Mouse (Mus musculus) bone marrow macrophage, adult 2 months (primary cell): ENCODE results near the gene Retnlg. TPM values are rescaled to one million over a fixed set of nuclear protein-coding genes. Genes with fewer than 3 reads are reported as not detected.

Experiments
- H3K27ac ChIP-seq: 2 replicates; pipeline ENCODE4 v1.5.1; 2012; ENCODE audit warnings: low read depth, low read length; ENCODE audit not compliant: insufficient read depth
- H3K4me1 ChIP-seq: 2 replicates; pipeline ENCODE4 v1.6.1; 2012; ENCODE audit warnings: low read length; ENCODE audit not compliant: control insufficient read depth, insufficient read depth
- H3K4me3 ChIP-seq: 2 replicates; pipeline ENCODE4 v1.5.1; 2012; ENCODE audit warnings: mild to moderate bottlenecking, low read length, moderate library complexity; ENCODE audit not compliant: insufficient read depth
- CTCF ChIP-seq: IDR thresholded peaks from 2 replicates; pipeline ENCODE4 v1.5.1; 2012; ENCODE audit warnings: low read depth, mild to moderate bottlenecking, low read length, moderate library complexity
- POLR2A ChIP-seq: IDR thresholded peaks from 2 replicates; pipeline ENCODE4 v1.6.1; 2012; ENCODE audit warnings: mild to moderate bottlenecking, low read depth, low read length, borderline replicate concordance
- polyA plus RNA-seq: library from polyadenylated mRNA; stranded (reverse); fragments of >200 nt; gene quantifications from 2 replicates; pipeline ENCODE4 v1.2.4, GENCODE M21; 2012; ENCODE audit not compliant: missing spikeins, insufficient read depth, insufficient read length

The Retnlg gene
- polyA plus RNA-seq, 1 experiment: not detected

DNA sequence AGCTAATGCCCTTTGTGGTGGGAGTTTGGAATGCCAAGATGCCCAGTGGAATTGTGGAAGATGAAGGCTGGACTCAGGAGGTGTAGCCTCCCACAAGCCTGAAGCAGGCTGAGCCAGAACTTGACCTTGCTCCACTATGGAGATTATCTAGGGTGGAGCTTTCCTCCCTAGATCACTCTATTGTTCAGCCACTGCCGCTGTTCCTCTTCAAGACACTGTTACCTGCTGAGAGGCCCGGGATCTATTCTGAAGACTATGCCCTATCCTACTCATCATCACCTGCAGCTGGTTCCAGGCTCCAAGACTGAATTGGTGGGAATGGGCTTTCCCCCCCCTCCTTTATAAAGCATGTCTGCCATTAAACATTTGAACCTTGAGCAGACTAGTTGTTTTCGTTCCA is 2.8 kb upstream of the Retnlg start:
- Histone ChIP-seq H3K27ac (no peak overlapping the region), H3K4me3 (no peak overlapping the region), H3K4me1 (no peaks in the 10 kb centered on the region)
- TF ChIP-seq CTCF (no peak), POLR2A (no peak)

DNA sequence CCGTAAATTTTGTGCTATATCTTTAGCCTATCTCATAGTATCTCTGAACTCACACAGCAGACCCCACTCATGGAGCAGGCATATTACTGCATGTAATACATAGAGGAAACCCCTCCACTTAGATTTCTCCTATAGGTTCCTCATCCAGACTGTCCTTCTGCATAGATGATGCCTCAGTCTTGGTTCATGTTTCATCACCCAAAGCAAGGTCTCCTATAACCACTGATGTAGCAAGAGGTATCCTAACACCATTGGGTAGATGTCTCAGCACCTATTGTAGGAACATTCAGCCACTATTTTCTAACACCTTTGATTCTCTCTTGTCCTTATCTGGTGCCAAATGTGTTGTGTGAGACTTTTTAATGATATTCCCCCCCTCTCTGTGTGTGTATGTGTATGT is 667 bp upstream of the Retnlg start:
- Histone ChIP-seq H3K4me1 (no peaks in the 10 kb centered on the region), H3K4me3 (no peak overlapping the region), H3K27ac (no peak overlapping the region)
- TF ChIP-seq CTCF (no peak), POLR2A (no peak)

- no peaks in the 10 kb centered on the region for H3K4me1 ChIP-seq
- TF ChIP-seq CTCF (no peak), POLR2A (no peak)
Measured at GRCm38 (mm10) chr16:48890733-48891132, 18.3 kb downstream of the Retnlg start.

DNA sequence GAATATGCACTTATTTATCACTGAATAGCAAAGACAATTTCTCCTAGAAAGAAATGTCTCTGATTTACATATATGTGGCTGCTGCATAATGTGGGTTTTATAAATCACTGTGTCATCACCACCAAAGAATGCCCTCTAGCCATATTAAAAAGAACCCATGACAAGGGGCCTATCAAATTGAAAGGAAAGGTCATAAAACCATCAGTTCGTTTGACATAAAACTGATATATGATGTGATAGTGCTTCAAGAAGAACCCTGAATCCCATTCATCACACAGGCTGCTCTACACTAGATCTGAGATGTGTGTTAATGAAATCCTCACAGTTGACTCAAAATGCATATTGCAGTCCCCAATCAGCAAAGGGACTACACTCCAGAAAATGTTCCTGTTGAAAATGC is 27.4 kb downstream of the Retnlg start:
- no peak overlapping the region for H3K27ac ChIP-seq
- no peak for TF ChIP-seq CTCF
- TF ChIP-seq POLR2A: no peak
- no peak overlapping the region for H3K4me3 ChIP-seq
- H3K4me1 ChIP-seq: no peaks in the 10 kb centered on the region

More at GRCm38 (mm10) chr16:48890733-48891132, 18.3 kb downstream of the Retnlg start:
- Histone ChIP-seq H3K27ac (no peak overlapping the region), H3K4me3 (no peak overlapping the region)

DNA sequence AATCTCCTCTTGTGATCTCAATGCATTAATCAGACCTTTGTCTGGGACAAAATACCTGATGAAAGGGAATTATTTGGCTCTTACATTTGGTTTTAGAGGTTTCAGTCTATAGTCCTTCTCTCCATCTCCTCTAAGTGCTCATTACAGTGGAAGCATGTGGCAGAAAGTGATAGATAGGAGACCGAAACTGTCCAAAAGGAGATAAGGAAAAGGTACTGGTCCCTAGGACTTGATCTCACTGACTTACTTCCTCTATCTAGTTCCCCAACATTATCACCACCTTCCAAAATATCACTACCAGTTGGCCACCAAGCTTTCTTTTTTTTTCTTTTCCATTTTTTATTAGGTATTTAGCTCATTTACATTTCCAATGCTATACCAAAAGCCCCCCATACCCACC is 38.8 kb downstream of the Retnlg start:
- TF ChIP-seq CTCF (no peak), POLR2A (no peak)
- Histone ChIP-seq H3K4me3 (no peak overlapping the region), H3K27ac (no peak overlapping the region), H3K4me1 (no peaks in the 10 kb centered on the region)

DNA sequence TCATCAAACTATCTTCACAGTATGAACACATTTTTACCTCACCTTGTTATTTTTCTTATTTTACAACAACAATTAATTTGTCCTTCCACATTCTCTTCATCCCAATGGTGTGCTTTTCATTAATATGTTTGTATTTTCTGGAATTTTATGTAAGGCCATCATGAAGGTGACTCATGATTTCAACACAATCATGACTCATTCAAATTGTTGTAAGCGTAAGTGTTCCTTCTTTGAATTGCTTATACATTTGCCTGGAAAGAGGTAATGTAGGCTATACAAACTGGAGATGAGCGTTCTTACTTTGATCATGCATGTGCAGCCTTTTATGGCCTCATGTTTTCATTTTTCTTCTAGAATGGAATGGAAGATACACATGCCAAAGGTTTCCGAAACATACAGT is 40.8 kb downstream of the Retnlg start:
- H3K4me1 ChIP-seq: no peaks in the 10 kb centered on the region

DNA sequence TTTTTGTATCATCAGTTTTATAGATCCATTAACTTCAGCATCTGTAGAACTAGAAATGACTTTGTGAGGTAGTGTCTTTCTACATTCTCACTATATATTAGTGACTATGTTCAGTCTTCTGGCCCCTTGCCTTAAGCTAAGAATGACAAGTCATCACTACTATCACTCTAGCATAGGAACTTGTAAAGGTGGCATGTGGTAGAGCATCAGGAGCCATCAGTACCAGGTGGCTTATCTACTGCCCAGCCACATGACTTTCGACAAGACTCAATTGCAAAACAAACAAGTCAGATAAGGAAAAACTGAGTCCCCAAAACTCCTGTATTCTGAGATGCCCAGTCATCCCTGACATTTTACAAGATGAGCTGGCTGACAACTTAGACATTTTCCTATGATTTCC is 51.3 kb downstream of the Retnlg start:
- no peak overlapping the region for H3K4me3 ChIP-seq
- TF ChIP-seq CTCF (no peak), POLR2A (no peak)
- H3K4me1 ChIP-seq: no peaks in the 10 kb centered on the region
- H3K27ac ChIP-seq: no peak overlapping the region

More for the DNA sequence above, 40.8 kb downstream of the Retnlg start:
- Histone ChIP-seq H3K4me3 (no peak overlapping the region), H3K27ac (no peak overlapping the region)
- TF ChIP-seq CTCF: no peak

Other genes with a start within 250 kb of the Retnlg start
- gene Trat1, start 100.6 kb upstream of the Retnlg start, polyA plus RNA-seq: not detected in 2 replicates
- not detected in 2 replicates for gene Retnlb, start 55.8 kb upstream of the Retnlg start, polyA plus RNA-seq
- gene Retnla, start 30.1 kb upstream of the Retnlg start, polyA plus RNA-seq: 1.3 TPM in 1 of 2 replicates, not detected in the other
- 6.6 and 13.1 TPM in 2 replicates for gene Dzip3, start 121.5 kb downstream of the Retnlg start, polyA plus RNA-seq
- 22.4 and 23.7 TPM in 2 replicates for gene Cip2a, start 121.6 kb downstream of the Retnlg start, polyA plus RNA-seq
- not detected in 2 replicates for gene Myh15, start 184.9 kb downstream of the Retnlg start, polyA plus RNA-seq